Comparison of ENCODE assay signal across 29 mouse cellular contexts in genomic region chr6:91494526-91494925, GRCm38 (mm10). TPM values are rescaled to one million over a fixed set of nuclear protein-coding genes. Genes with fewer than 3 reads are reported as not detected.
DNase-seq lines count a peak whose midpoint lies in the region; ATAC-seq and TF ChIP-seq lines count a peak whose summit lies in the region.
"Had no signal": no experiment of that assay in that cellular context is flagged by ENCODE, and none has a peak within 500 bp of the region (broad histone marks: within the 10 kb centered on the region; RNA-seq: fewer than 3 reads in every experiment).

No protein-coding gene starts in this region.

- H3K4me2 ChIP-seq in kidney, postnatal 0 days (ENCODE audit: low read length): no peak overlapping the region
- H3K4me2 ChIP-seq: forebrain, embryonic 12.5 days; forebrain, embryonic 15.5 days; heart, embryonic 12.5 days; heart, embryonic 15.5 days; hindbrain, embryonic 13.5 days had no signal

- no peak overlapping the region for H3K9ac ChIP-seq in kidney, postnatal 0 days (ENCODE audit: low read depth, low read length)
- H3K9ac ChIP-seq: forebrain, embryonic 12.5 days; forebrain, embryonic 15.5 days; heart, embryonic 12.5 days; heart, embryonic 15.5 days; hindbrain, embryonic 13.5 days had no signal

- WGBS in kidney, adult 2 months: 63% methylated on average over 8 of the region's 8 CpGs
- 84% methylated on average over 8 of the region's 8 CpGs for WGBS in kidney, postnatal 0 days

- H3K27ac ChIP-seq in kidney, adult 2 months (ENCODE audit: insufficient read depth, low read depth, low read length): no peak overlapping the region
- H3K27ac ChIP-seq in kidney, postnatal 0 days: no peak overlapping the region
- H3K27ac ChIP-seq: forebrain, embryonic 12.5 days; forebrain, embryonic 15.5 days; heart, embryonic 15.5 days; hindbrain, embryonic 10.5 days; hindbrain, embryonic 13.5 days had no signal

- no peak for TF ChIP-seq CTCF in kidney, adult 2 months (conservative IDR thresholded peaks at IDR 0.05; ENCODE audit: insufficient read depth, insufficient read length, low read depth, low read length)
- TF ChIP-seq CTCF in kidney, postnatal 0 days (IDR thresholded peaks at IDR 0.05; ENCODE audit: low read depth): no peak

- no peaks in the 10 kb centered on the region for H3K27me3 ChIP-seq in kidney, adult 2 months (replicated peaks; ENCODE audit: control insufficient read depth, insufficient read depth, low read length)
- no peaks in the 10 kb centered on the region for H3K27me3 ChIP-seq in kidney, postnatal 0 days (ENCODE audit: insufficient read depth, low read length)
- H3K27me3 ChIP-seq: CH12.LX; forebrain, embryonic 12.5 days; forebrain, embryonic 15.5 days; heart, embryonic 12.5 days; heart, embryonic 15.5 days; hindbrain, embryonic 13.5 days; Patski had no signal

- peaks cover 4% of the 10 kb centered on the region; the same call in 1 of the 2 replicates for H3K4me1 ChIP-seq in kidney, adult 2 months (ENCODE audit: control insufficient read depth, insufficient read depth, low read length)
- no peaks in the 10 kb centered on the region for H3K4me1 ChIP-seq in kidney, postnatal 0 days (replicated peaks; ENCODE audit: insufficient read depth, low read length)
- H3K4me1 ChIP-seq: forebrain, embryonic 15.5 days; heart, embryonic 15.5 days; hindbrain, embryonic 13.5 days had no signal

- peak; percentile 51 for DNase-seq in kidney, adult 2 months
- DNase-seq in kidney, postnatal 10 days: no peak
- DNase-seq in kidney, postnatal 0 days (ENCODE audit: low spot score): no peak
- DNase-seq in kidney, postnatal 4 days: no peak
- DNase-seq in ZHBTc4 (ENCODE audit: low read depth, low spot score): peak; percentile 29
- peak; percentile 22 for DNase-seq in yolk sac, embryonic 10.5 days (ENCODE audit: low spot score)
- no peak for DNase-seq in right cerebral cortex, postnatal 25 days
- DNase-seq: adrenal gland, adult 8-10 months; adrenal gland, postnatal 25 days; B cell, adult 2 months; cerebellum, adult 11-12 months; cerebellum, adult 8-10 months; cerebellum, postnatal 10 days; cerebellum, postnatal 36 days; gastrocnemius, postnatal 25 days; heart, adult 18-20 months; heart, postnatal 10 days; heart, postnatal 36 days had no signal

- H3K36me3 ChIP-seq in kidney, adult 2 months (ENCODE audit: control insufficient read depth, insufficient read depth, low read length): peaks cover 2% of the 10 kb centered on the region
- peaks cover 61% of the 10 kb centered on the region for H3K36me3 ChIP-seq in kidney, postnatal 0 days (ENCODE audit: insufficient read depth, low read length)

- no peak for TF ChIP-seq POLR2A in kidney, adult 2 months (IDR thresholded peaks at IDR 0.05; ENCODE audit: low read depth, low read length)

- H3K4me3 ChIP-seq in kidney, adult 2 months (ENCODE audit: insufficient read depth, low read depth, low read length): no peak overlapping the region
- H3K4me3 ChIP-seq in kidney, postnatal 0 days (replicated peaks; ENCODE audit: low read depth, low read length): no peak overlapping the region
- H3K4me3 ChIP-seq: forebrain, embryonic 12.5 days; forebrain, embryonic 15.5 days; heart, embryonic 12.5 days; heart, embryonic 15.5 days; hindbrain, embryonic 10.5 days; hindbrain, embryonic 13.5 days had no signal

- H3K9me3 ChIP-seq in kidney, postnatal 0 days (replicated peaks; ENCODE audit: low read length): no peaks in the 10 kb centered on the region
- H3K9me3 ChIP-seq: forebrain, embryonic 12.5 days; forebrain, embryonic 15.5 days; G1E; heart, embryonic 12.5 days; heart, embryonic 15.5 days; hindbrain, embryonic 10.5 days; hindbrain, embryonic 13.5 days had no signal

- ATAC-seq in kidney, postnatal 0 days (replicated peaks; ENCODE audit: low FRiP score, low read depth): 0 out of 2 replicates have a peak, but pooled peaks have one; percentile 45
- ATAC-seq: activated CD4-positive, CD25-positive, alpha-beta regulatory T cell, adult 4 months; forebrain, embryonic 15.5 days; hindbrain, embryonic 16.5 days; Patski had no signal

RNA-seq across cellular contexts. Expression of gene Tmem43, which starts 21.0 kb away (rescaled TPM):
- polyA plus RNA-seq in kidney, adult 2 months (2012; rRNA removed): 27.5 and 30.2 TPM in 2 replicates
- polyA plus RNA-seq in kidney, postnatal 0 days (2015; fragmentation: Nextera tagmentation; extraction: Ambion mirVana): 34.5 and 39.6 TPM in 2 replicates

RNA-seq across cellular contexts. Expression of gene Xpc, which starts 21.2 kb away (rescaled TPM):
- polyA plus RNA-seq in kidney, adult 2 months (2012; rRNA removed): 16.9 and 17.7 TPM in 2 replicates
- polyA plus RNA-seq in kidney, postnatal 0 days (2015; fragmentation: Nextera tagmentation; extraction: Ambion mirVana): 29.2 and 29.4 TPM in 2 replicates

RNA-seq across cellular contexts. Expression of gene Chchd4, which starts 21.2 kb away (rescaled TPM):
- polyA plus RNA-seq in kidney, adult 2 months (2012; rRNA removed): 12.7 and 16.0 TPM in 2 replicates
- 28.0 and 29.2 TPM in 2 replicates for polyA plus RNA-seq in kidney, postnatal 0 days (2015; fragmentation: Nextera tagmentation; extraction: Ambion mirVana)

RNA-seq across cellular contexts. Expression of gene Lsm3, which starts 21.2 kb away (rescaled TPM):
- polyA plus RNA-seq in kidney, adult 2 months (2012; rRNA removed): 23.8 and 25.5 TPM in 2 replicates
- 215 and 222 TPM in 2 replicates for polyA plus RNA-seq in kidney, postnatal 0 days (2015; fragmentation: Nextera tagmentation; extraction: Ambion mirVana)

Comparison
In these comparisons a context has a peak if more than half of its experiments do, and no peak if none do; other contexts are left out.
1. DNase-seq: peak in kidney, adult 2 months (single experiment), ZHBTc4 (single experiment) and yolk sac, embryonic 10.5 days (single experiment); none in kidney, postnatal 10 days (single experiment), kidney, postnatal 0 days (single experiment), kidney, postnatal 4 days (0 of 2) and right cerebral cortex, postnatal 25 days (single experiment).